Mouse (Mus musculus) neural tube, embryonic 13.5 days (tissue): ENCODE data around the gene Prl3a1. TPM values are rescaled to one million over a fixed set of nuclear protein-coding genes. Genes with fewer than 3 reads are reported as not detected.

Source experiments
- ATAC-seq: fragments of 200-750 bp; cut with Nextera tagmentation; 2 replicates; pipeline ENCODE4 v1.8.0; 2017; ENCODE audit warnings: low read depth, mild to moderate bottlenecking, moderate TSS enrichment, moderate library complexity
- H3K27ac ChIP-seq: fragments of 300-500 bp; sonication (generic); replicated peaks from 2 replicates; pipeline ENCODE4 v1.5.1; 2015; ENCODE audit warnings: moderate library complexity, mild to moderate bottlenecking, inconsistent platforms
- H3K27me3 ChIP-seq: fragments of 300-500 bp; sonication (generic); 2 replicates; pipeline ENCODE4 v1.6.1; 2015; ENCODE audit warnings: mild to moderate bottlenecking, inconsistent platforms
- H3K36me3 ChIP-seq: fragments of 300-500 bp; sonication (generic); 2 replicates; pipeline ENCODE4 v1.6.1; 2015; ENCODE audit warnings: mild to moderate bottlenecking, inconsistent platforms
- H3K4me1 ChIP-seq: fragments of 300-500 bp; sonication (generic); replicated peaks from 2 replicates; pipeline ENCODE4 v1.6.1; 2015; ENCODE audit warnings: inconsistent platforms
- H3K4me2 ChIP-seq: fragments of 300-500 bp; sonication (generic); 2 replicates; pipeline ENCODE4 v1.6.1; 2015; ENCODE audit warnings: inconsistent platforms, mild to moderate bottlenecking, moderate library complexity
- H3K4me3 ChIP-seq: fragments of 300-500 bp; sonication (generic); 2 replicates; pipeline ENCODE4 v1.5.1; 2015; ENCODE audit warnings: mild to moderate bottlenecking, inconsistent platforms
- H3K9ac ChIP-seq: fragments of 300-500 bp; sonication (generic); 2 replicates; pipeline ENCODE4 v1.6.1; 2015; ENCODE audit warnings: moderate library complexity, mild to moderate bottlenecking, inconsistent platforms
- H3K9me3 ChIP-seq: fragments of 300-500 bp; sonication (generic); 2 replicates; pipeline ENCODE4 v1.6.1; 2016; ENCODE audit warnings: inconsistent platforms
- WGBS: fragments of 180-500 bp; shearing (Covaris S2); methylation state at CpG from one replicate; pipeline ENCODE4 v1.1.7; 2015; 5-methylcytosine and 5-hydroxymethylcytosine counted together
- polyA plus RNA-seq: library from polyadenylated mRNA; unstranded; fragments of >200 nt; fragmentation: Nextera tagmentation; extraction: Ambion mirVana; gene quantifications from 2 replicates; pipeline ENCODE4 v1.2.1, GENCODE M21; 2015

Gene Prl3a1
- not detected in 2 replicates for polyA plus RNA-seq

- Histone ChIP-seq H3K36me3 (no peaks in the 10 kb centered on the region), H3K27ac (no peak within 1 kb of the TSS), H3K4me2 (no peak within 1 kb of the TSS), H3K4me1 (no peaks in the 10 kb centered on the region), H3K27me3 (no peaks in the 10 kb centered on the region), H3K9ac (no peak within 1 kb of the TSS), H3K9me3 (no peaks in the 10 kb centered on the region), H3K4me3 (no peak within 1 kb of the TSS)
- 93% methylated on average over 4 of the region's 4 CpGs for WGBS
- ATAC-seq: no peak
Observed at GRCm38 (mm10) chr13:27259136-27259535, at the start of gene Prl3a1. Prl3a1 (plus strand) TSS chr13:27259436.

GRCm38 (mm10) chr13:27241547-27241946 lies 17.7 kb upstream of the Prl3a1 start, which contains the start of gene Prl3b1:
Prl3b1 (plus strand) TSS chr13:27241847.
- H3K4me2 ChIP-seq: no peak within 1 kb of the TSS
- no peaks in the 10 kb centered on the region for H3K36me3 ChIP-seq
- no peaks in the 10 kb centered on the region for H3K4me1 ChIP-seq
- H3K9me3 ChIP-seq: no peaks in the 10 kb centered on the region
- H3K4me3 ChIP-seq: no peak within 1 kb of the TSS
- H3K9ac ChIP-seq: no peak within 1 kb of the TSS
- no peaks in the 10 kb centered on the region for H3K27me3 ChIP-seq
- ATAC-seq: no peak
- no peak within 1 kb of the TSS for H3K27ac ChIP-seq
- 96% methylated on average over 1 of the region's 1 CpGs for WGBS

GRCm38 (mm10) chr13:27312334-27313225 lies 53.3 kb downstream of the Prl3a1 start, which contains the start of gene Prl6a1:
Prl6a1 (plus strand) TSS chr13:27312627.
- no peak within 1 kb of the TSS for H3K9ac ChIP-seq
- no peak within 1 kb of the TSS for H3K27ac ChIP-seq
- ATAC-seq: no peak
- H3K36me3 ChIP-seq: no peaks in the 10 kb centered on the region
- no peak within 1 kb of the TSS for H3K4me3 ChIP-seq
- H3K27me3 ChIP-seq: no peaks in the 10 kb centered on the region
- H3K4me2 ChIP-seq: no peak within 1 kb of the TSS
- H3K9me3 ChIP-seq: no peaks in the 10 kb centered on the region
- WGBS: 85% methylated on average over 7 of the region's 7 CpGs
- no peaks in the 10 kb centered on the region for H3K4me1 ChIP-seq

Other genes with a start within 250 kb of the Prl3a1 start
- 0.22 TPM in 1 of 2 replicates, not detected in the other for gene Prl, start 201.9 kb upstream of the Prl3a1 start, polyA plus RNA-seq
- gene Prl3d1, start 165.2 kb upstream of the Prl3a1 start, polyA plus RNA-seq: not detected in 2 replicates
- gene Prl3d2, start 137.7 kb upstream of the Prl3a1 start, polyA plus RNA-seq: not detected in 2 replicates
- gene Prl3d3, start 102.6 kb upstream of the Prl3a1 start, polyA plus RNA-seq: not detected in 2 replicates
- gene Prl3c1, start 62.8 kb upstream of the Prl3a1 start, polyA plus RNA-seq: not detected in 2 replicates
- gene Prl3b1, start 17.6 kb upstream of the Prl3a1 start, polyA plus RNA-seq: not detected in 2 replicates
- not detected in 2 replicates for gene Prl6a1, start 53.2 kb downstream of the Prl3a1 start, polyA plus RNA-seq
- gene Prl8a2, start 86.2 kb downstream of the Prl3a1 start, polyA plus RNA-seq: not detected in 2 replicates
- not detected in 2 replicates for gene Prl2b1, start 131.4 kb downstream of the Prl3a1 start, polyA plus RNA-seq
- gene Prl8a6, start 179.3 kb downstream of the Prl3a1 start, polyA plus RNA-seq: not detected in 2 replicates